Mouse (Mus musculus): ENCODE measurements around the gene Slc2a13. TPM values are rescaled to one million over a fixed set of nuclear protein-coding genes. Genes with fewer than 3 reads are reported as not detected.
A peak's percentile ranks its signal among the peaks of the same experiment; 100 is the strongest.

Slc2a13 gene
- polyA plus RNA-seq, 1 experiment from 2014 or later: 1.4 TPM

DNA sequence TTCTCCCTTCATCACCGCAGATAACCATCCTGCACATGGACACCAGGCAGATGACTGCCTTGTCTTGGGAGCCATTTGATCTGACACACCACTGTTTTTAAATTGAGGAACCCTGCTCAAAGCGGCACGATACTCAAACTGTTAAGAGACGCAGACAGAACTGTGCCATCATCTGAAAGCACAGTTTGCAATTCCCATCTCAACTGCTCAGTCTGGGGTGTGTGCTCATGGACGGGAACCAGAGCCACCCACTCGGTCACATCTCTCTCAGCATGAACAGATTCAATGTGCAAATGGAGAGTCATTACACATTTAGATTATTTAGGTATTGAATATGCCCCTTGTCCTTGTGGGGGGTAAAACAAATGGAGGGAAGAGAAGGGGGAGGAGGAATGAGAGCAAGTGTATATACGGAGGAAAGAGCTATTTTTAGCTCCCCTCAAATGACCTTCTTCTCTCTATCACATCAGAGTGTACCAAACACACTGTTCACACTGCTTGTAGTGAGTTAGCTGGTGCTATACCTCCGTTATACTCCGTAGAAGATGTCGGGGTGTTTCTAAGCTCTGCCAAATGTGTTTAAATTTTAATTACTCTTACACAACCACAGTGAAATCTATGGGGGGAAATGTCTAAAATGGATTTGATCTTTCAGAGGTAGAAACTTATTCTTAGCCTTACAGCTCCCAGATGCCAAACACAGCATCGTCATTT, 203.2 kb downstream of the Slc2a13 start:
- Histone ChIP-seq H3K27me3 (no peaks in the 10 kb centered on the region), H3K27ac (no peak overlapping the region), H3K36me3 (no peaks in the 10 kb centered on the region), H3K4me1 (replicated peaks) (peaks cover 36% of the 10 kb centered on the region), H3K4me3 (replicated peaks) (no peak overlapping the region), H3K9me3 (no peaks in the 10 kb centered on the region), H3K4me2 (replicated peaks) (no peak overlapping the region), H3K9ac (replicated peaks) (no peak overlapping the region)
- ATAC-seq: no peak
- whole genome bisulfite sequencing: 75% methylated on average over 11 of the region's 11 CpGs

DNA sequence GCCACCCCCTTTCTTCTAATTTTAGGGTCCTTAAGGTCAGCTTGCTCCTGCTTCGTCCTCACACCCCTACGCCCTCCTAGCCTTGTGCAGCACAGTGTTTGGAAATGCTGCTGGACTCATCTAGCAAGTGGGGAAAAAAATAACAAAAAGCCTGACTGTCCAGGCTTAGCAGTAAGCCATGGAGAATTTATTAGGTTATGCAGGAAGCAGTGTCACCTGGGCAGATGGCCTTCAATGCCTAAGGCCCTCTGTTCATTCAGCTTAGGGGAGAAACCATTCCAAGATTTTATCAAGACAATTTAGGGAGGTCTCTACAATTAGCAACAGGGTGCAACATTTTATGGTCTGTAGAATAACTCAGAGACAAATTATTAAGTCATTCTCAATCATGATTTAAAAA, 212.6 kb downstream of the Slc2a13 start:
- Histone ChIP-seq H3K27ac (no peak overlapping the region), H3K4me1 (replicated peaks) (no peaks in the 10 kb centered on the region), H3K27me3 (no peaks in the 10 kb centered on the region), H3K9ac (replicated peaks) (no peak overlapping the region), H3K4me3 (replicated peaks) (no peak overlapping the region), H3K4me2 (replicated peaks) (no peak overlapping the region), H3K36me3 (no peaks in the 10 kb centered on the region), H3K9me3 (no peaks in the 10 kb centered on the region)
- 83% methylated on average over 2 of the region's 2 CpGs for WGBS
- ATAC-seq: no peak

DNA sequence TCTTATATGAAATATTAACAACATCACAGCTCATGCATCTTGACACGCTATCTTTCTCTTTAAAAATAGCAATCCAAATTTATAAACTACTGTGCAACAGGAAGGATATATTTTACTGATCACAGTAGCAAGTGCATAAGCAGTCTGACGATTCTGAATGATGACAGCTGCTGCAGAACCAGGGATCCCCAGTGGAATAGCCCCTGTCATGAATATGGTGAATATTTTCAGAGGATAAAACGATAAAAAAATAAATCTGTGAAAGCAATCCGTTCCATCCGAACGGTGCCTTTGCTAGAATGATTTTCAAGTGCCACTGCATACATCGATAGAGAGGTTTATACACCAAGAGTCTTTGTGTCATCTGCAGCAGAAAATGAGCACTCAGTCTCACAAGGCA, 222.1 kb downstream of the Slc2a13 start:
- no peak for ATAC-seq

DNA sequence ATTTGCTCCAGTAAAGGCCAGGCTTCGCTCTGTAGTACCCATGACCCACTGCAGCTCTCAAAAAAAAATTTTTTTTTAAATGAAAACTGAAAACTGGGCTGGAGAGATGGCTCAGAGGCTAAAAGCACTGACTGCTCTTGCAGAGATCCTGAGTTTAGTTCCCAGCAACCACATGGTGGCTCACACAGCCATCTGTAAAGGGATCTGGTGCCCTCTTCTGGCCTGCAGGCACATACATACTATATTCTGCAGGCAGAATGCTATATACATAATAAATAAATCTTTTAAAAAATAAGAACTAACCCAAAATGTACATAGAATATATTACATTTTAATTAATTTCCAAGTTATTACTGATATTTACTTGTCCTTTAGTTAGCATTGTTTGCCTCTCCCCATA, 234.7 kb downstream of the Slc2a13 start:
- no peak overlapping the region for H3K4me3 ChIP-seq (replicated peaks)
- 70% methylated on average over 1 of the region's 1 CpGs for WGBS
- no peak for ATAC-seq

More for the DNA sequence above, 222.1 kb downstream of the Slc2a13 start:
- 0 out of 2 replicates have a peak overlapping the region, but pooled peaks have one; percentile 44 for H3K27ac ChIP-seq
- H3K9ac ChIP-seq (replicated peaks): no peak overlapping the region
- no peaks in the 10 kb centered on the region for H3K4me1 ChIP-seq (replicated peaks)
- H3K27me3 ChIP-seq: no peaks in the 10 kb centered on the region
- no peak overlapping the region for H3K4me2 ChIP-seq (replicated peaks)
- H3K9me3 ChIP-seq: no peaks in the 10 kb centered on the region
- no peaks in the 10 kb centered on the region for H3K36me3 ChIP-seq
- no peak overlapping the region for H3K4me3 ChIP-seq (replicated peaks)
- WGBS: 70% methylated on average over 7 of the region's 7 CpGs

DNA sequence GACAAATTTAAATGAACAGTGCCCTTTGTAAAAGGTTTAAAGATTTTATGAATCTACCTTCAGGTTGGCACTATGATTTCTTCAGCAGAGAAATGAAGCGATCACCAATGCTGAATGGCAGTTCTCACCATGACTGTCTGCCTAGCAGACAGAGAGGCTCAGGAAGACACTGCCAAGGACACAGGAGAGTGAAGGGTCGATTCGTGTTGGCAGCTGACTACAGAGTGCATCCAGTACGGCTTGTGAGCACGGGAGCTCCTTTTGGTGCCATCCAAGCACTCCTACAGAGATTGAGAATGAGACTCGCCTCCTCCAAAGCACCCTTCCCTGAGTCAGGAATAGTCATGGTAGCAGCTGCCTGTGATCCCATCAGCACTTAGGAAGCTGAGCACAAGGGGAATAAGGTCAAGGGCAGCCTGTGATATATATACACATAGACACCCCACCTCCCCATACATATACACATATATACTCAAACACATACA, 238.6 kb downstream of the Slc2a13 start:
- Histone ChIP-seq H3K27me3 (no peaks in the 10 kb centered on the region), H3K36me3 (no peaks in the 10 kb centered on the region), H3K4me1 (replicated peaks) (no peaks in the 10 kb centered on the region), H3K27ac (no peak overlapping the region), H3K4me3 (replicated peaks) (no peak overlapping the region), H3K9ac (replicated peaks) (no peak overlapping the region), H3K4me2 (replicated peaks) (no peak overlapping the region), H3K9me3 (0 out of 2 replicates have a peak, but pooled peaks cover 3% of the 10 kb centered on the region)
- WGBS: 83% methylated on average over 6 of the region's 6 CpGs
- ATAC-seq: no peak

More for the DNA sequence above, 234.7 kb downstream of the Slc2a13 start:
- Histone ChIP-seq H3K36me3 (no peaks in the 10 kb centered on the region), H3K27me3 (no peaks in the 10 kb centered on the region), H3K4me2 (replicated peaks) (no peak overlapping the region), H3K9me3 (no peaks in the 10 kb centered on the region), H3K9ac (replicated peaks) (no peak overlapping the region), H3K27ac (no peak overlapping the region), H3K4me1 (replicated peaks) (no peaks in the 10 kb centered on the region)

DNA sequence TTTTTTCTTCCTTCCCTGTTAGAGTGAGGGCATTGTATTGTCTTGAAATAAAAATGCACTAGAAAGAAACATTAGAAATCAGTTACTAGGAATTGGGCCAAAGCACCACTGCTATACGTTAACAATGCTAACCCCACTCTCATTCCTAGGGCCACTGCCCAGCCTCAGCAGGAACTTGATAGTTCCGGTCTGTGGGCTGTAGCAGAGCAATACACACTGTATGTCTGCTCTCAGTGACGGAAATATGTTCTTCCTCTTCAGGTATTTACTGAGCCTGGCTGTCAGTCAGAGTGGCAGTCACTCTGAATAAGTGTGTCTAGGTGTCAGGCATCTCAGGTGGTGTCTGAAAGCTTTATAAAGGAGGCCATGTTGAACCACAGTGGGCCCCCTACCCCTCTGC, 245.3 kb downstream of the Slc2a13 start:
- H3K9ac ChIP-seq (replicated peaks): no peak overlapping the region
- 82% methylated on average over 3 of the region's 3 CpGs for WGBS
- 0 out of 2 replicates have a peak, but pooled peaks cover 3% of the 10 kb centered on the region for H3K9me3 ChIP-seq
- ATAC-seq: no peak
- no peaks in the 10 kb centered on the region for H3K36me3 ChIP-seq
- H3K4me3 ChIP-seq (replicated peaks): no peak overlapping the region
- H3K4me1 ChIP-seq (replicated peaks): no peaks in the 10 kb centered on the region
- H3K4me2 ChIP-seq (replicated peaks): no peak overlapping the region
- H3K27me3 ChIP-seq: no peaks in the 10 kb centered on the region
- H3K27ac ChIP-seq: no peak overlapping the region

- 74% methylated on average over 4 of the region's 4 CpGs for WGBS
- no peak for ATAC-seq
- Histone ChIP-seq H3K27me3 (no peaks in the 10 kb centered on the region), H3K4me2 (replicated peaks) (no peak overlapping the region), H3K27ac (no peak overlapping the region), H3K4me3 (replicated peaks) (no peak overlapping the region), H3K9ac (replicated peaks) (no peak overlapping the region), H3K9me3 (no peaks in the 10 kb centered on the region), H3K4me1 (replicated peaks) (no peaks in the 10 kb centered on the region), H3K36me3 (no peaks in the 10 kb centered on the region)
These were observed 246.0 kb downstream of the Slc2a13 start for GRCm38 (mm10) chr15:91327023-91327422.

DNA sequence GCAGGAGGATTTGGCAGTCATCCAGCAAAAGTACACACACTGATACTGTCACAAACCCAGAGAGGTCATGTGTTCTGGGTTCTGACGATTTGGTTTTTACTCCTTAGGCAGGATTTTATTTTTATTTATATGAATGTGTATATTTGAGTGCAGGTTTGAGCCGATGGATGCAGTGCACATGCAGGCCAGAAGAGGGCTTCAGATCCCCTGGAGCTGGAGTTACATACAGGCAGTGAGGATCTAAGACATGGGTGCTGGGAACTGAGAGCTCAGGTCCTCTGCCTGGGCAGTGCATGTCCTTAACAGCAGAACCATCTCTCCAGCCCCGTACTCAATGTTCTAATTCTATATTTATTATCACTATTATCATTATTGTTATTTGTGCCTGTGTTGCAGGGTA, 253.7 kb downstream of the Slc2a13 start:
- H3K9ac ChIP-seq (replicated peaks): no peak overlapping the region
- no peak overlapping the region for H3K4me3 ChIP-seq (replicated peaks)
- H3K4me1 ChIP-seq (replicated peaks): no peaks in the 10 kb centered on the region
- H3K4me2 ChIP-seq (replicated peaks): no peak overlapping the region
- 73% methylated on average over 3 of the region's 3 CpGs for WGBS
- ATAC-seq: no peak
- no peak overlapping the region for H3K27ac ChIP-seq
- H3K27me3 ChIP-seq: no peaks in the 10 kb centered on the region
- H3K36me3 ChIP-seq: no peaks in the 10 kb centered on the region
- no peaks in the 10 kb centered on the region for H3K9me3 ChIP-seq

- H3K27ac ChIP-seq: no peak overlapping the region
- H3K9ac ChIP-seq (replicated peaks): no peak overlapping the region
- H3K4me3 ChIP-seq (replicated peaks): no peak overlapping the region
- no peaks in the 10 kb centered on the region for H3K9me3 ChIP-seq
- H3K27me3 ChIP-seq: no peaks in the 10 kb centered on the region
- ATAC-seq: no peak
- 77% methylated on average over 4 of the region's 4 CpGs for WGBS
- no peaks in the 10 kb centered on the region for H3K4me1 ChIP-seq (replicated peaks)
- H3K4me2 ChIP-seq (replicated peaks): no peak overlapping the region
- no peaks in the 10 kb centered on the region for H3K36me3 ChIP-seq
These were observed 256.1 kb downstream of the Slc2a13 start for GRCm38 (mm10) chr15:91316964-91317363.

- H3K9ac ChIP-seq (replicated peaks): no peak overlapping the region
- H3K4me3 ChIP-seq (replicated peaks): no peak overlapping the region
- no peaks in the 10 kb centered on the region for H3K4me1 ChIP-seq (replicated peaks)
- no peak overlapping the region for H3K27ac ChIP-seq
- H3K9me3 ChIP-seq: no peaks in the 10 kb centered on the region
- 73% methylated on average over 19 of the region's 19 CpGs for WGBS
- H3K27me3 ChIP-seq: no peaks in the 10 kb centered on the region
- no peak for ATAC-seq
- no peak overlapping the region for H3K4me2 ChIP-seq (replicated peaks)
- H3K36me3 ChIP-seq: no peaks in the 10 kb centered on the region
These were observed 258.4 kb downstream of the Slc2a13 start for GRCm38 (mm10) chr15:91314402-91315318.

GRCm38 (mm10) chr15:91304296-91304852, 268.7 kb downstream of the Slc2a13 start:
- Histone ChIP-seq H3K36me3 (no peaks in the 10 kb centered on the region), H3K4me1 (replicated peaks) (peaks cover 3% of the 10 kb centered on the region; the same call in 1 of the 2 replicates), H3K4me3 (replicated peaks) (no peak overlapping the region), H3K9me3 (no peaks in the 10 kb centered on the region), H3K9ac (replicated peaks) (no peak overlapping the region), H3K27ac (no peak overlapping the region), H3K27me3 (no peaks in the 10 kb centered on the region), H3K4me2 (replicated peaks) (no peak overlapping the region)
- WGBS: 43% methylated on average over 7 of the region's 7 CpGs
- no peak for ATAC-seq

DNA sequence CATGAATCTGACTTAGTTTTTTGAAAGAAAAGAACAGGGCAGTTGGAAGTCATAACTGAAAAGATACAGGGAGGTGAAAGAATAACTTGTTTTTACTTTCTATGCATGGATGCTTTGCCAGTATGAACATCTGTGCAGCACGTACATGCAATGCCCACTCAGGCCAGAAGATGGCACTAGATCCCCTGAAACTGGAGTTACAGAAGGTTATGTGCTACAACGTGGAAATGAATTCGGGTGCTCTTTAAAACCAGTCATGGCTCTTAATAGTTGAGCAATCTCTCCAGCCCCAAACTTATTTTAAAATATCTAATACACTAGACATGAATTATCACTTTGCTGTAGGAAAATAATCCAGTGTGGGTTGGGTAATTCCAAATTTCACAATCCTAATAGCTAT, 271.7 kb downstream of the Slc2a13 start:
- 10% methylated on average over 3 of the region's 3 CpGs for WGBS
- Histone ChIP-seq H3K27me3 (no peaks in the 10 kb centered on the region), H3K36me3 (no peaks in the 10 kb centered on the region), H3K9me3 (no peaks in the 10 kb centered on the region), H3K27ac (no peak overlapping the region), H3K9ac (replicated peaks) (no peak overlapping the region), H3K4me3 (replicated peaks) (no peak overlapping the region), H3K4me1 (replicated peaks) (peaks cover 3% of the 10 kb centered on the region; the same call in 1 of the 2 replicates), H3K4me2 (replicated peaks) (no peak overlapping the region)
- ATAC-seq: no peak
